Mouse (Mus musculus) forebrain, postnatal 0 days (tissue): ENCODE data around the gene Tmem248. TPM values are rescaled to one million over a fixed set of nuclear protein-coding genes. Genes with fewer than 3 reads are reported as not detected.
A peak's percentile ranks its signal among the peaks of the same experiment; 100 is the strongest.
"Not testable (repeated sequence)": the region's sequence is repeated elsewhere in the genome, so short reads cannot be mapped to it uniquely, and the experiment has no call there.

Source experiments
- ATAC-seq: fragments of 200-750 bp; cut with Nextera tagmentation; 2 replicates; pipeline ENCODE4 v1.8.0; 2017; ENCODE audit warnings: mild to moderate bottlenecking, moderate library complexity
- DNase-seq: peaks from one replicate; pipeline ENCODE4 v3.0.0-alpha.2; 2015
- H3K27ac ChIP-seq: fragments of 300-500 bp; sonication (generic); 2 replicates; pipeline ENCODE4 v1.5.1; 2014; ENCODE audit warnings: low read depth, mild to moderate bottlenecking, antibody characterized with exemption, low read length, moderate library complexity, mixed read lengths
- H3K27me3 ChIP-seq: fragments of 300-500 bp; sonication (generic); 2 replicates; pipeline ENCODE4 v1.6.1; 2014; ENCODE audit warnings: mild to moderate bottlenecking, low read length, mixed read lengths; ENCODE audit not compliant: insufficient read depth
- H3K36me3 ChIP-seq: fragments of 300-500 bp; sonication (generic); 2 replicates; pipeline ENCODE4 v1.6.1; 2014; ENCODE audit warnings: mild to moderate bottlenecking, moderate library complexity; ENCODE audit not compliant: insufficient read depth
- H3K4me1 ChIP-seq: fragments of 300-500 bp; sonication (generic); 2 replicates; pipeline ENCODE4 v1.6.1; 2014; ENCODE audit warnings: antibody characterized with exemption; ENCODE audit not compliant: insufficient read depth
- H3K4me2 ChIP-seq: fragments of 300-500 bp; sonication (generic); 2 replicates; pipeline ENCODE4 v1.6.1; 2014; ENCODE audit warnings: low read depth, mild to moderate bottlenecking, moderate library complexity
- H3K4me3 ChIP-seq: fragments of 300-500 bp; sonication (generic); 2 replicates; pipeline ENCODE4 v1.5.1; 2014; ENCODE audit warnings: low read depth, low read length, mixed read lengths
- H3K9ac ChIP-seq: fragments of 300-500 bp; sonication (generic); 2 replicates; pipeline ENCODE4 v1.6.1; 2014; ENCODE audit warnings: mild to moderate bottlenecking
- H3K9me3 ChIP-seq: fragments of 300-500 bp; sonication (generic); 2 replicates; pipeline ENCODE4 v1.6.1; 2016; ENCODE audit warnings: low read length
- CTCF ChIP-seq: sonication (generic); IDR thresholded peaks from 2 replicates; pipeline ENCODE4 v1.5.1; 2016; ENCODE audit warnings: antibody characterized with exemption, control low read depth, low read depth
- WGBS: fragments of 180-500 bp; shearing (Covaris S2); extraction: QIAGEN DNeasy Blood & Tissue Kit; methylation state at CpG from one replicate; pipeline ENCODE4 v1.1.7; 2014; 5-methylcytosine and 5-hydroxymethylcytosine counted together
- polyA plus RNA-seq: library from polyadenylated mRNA; unstranded; fragments of >200 nt; fragmentation: Nextera tagmentation; extraction: Ambion mirVana; gene quantifications from 2 replicates; pipeline ENCODE4 v1.2.1, GENCODE M21; 2015
- total RNA-seq: library from RNA; depleted of rRNA; stranded (reverse); fragments of >200 nt; gene quantifications from 2 replicates; pipeline ENCODE4 v1.2.3, GENCODE M21; 2014

Tmem248 gene
- total and polyA plus RNA-seq, 2 experiments from 2014 or later: 29.1 to 45.8 TPM

GRCm38 (mm10) chr5:130255799-130256525, 39.1 kb downstream of the Tmem248 start:
- not testable (repeated sequence) for H3K9me3 ChIP-seq, ATAC-seq, H3K27me3 ChIP-seq, DNase-seq, H3K27ac ChIP-seq, H3K9ac ChIP-seq
- TF ChIP-seq CTCF: peak; percentile 27; the same call in 1 of the 2 replicates
- peak overlapping the region; percentile 67 for H3K4me2 ChIP-seq
- 33% methylated on average over 20 of the region's 20 CpGs for WGBS
- H3K36me3 ChIP-seq: peaks cover 17% of the 10 kb centered on the region
- H3K4me3 ChIP-seq: peak overlapping the region; percentile 68
- peaks cover 13% of the 10 kb centered on the region; the same call in 1 of the 2 replicates for H3K4me1 ChIP-seq

DNA sequence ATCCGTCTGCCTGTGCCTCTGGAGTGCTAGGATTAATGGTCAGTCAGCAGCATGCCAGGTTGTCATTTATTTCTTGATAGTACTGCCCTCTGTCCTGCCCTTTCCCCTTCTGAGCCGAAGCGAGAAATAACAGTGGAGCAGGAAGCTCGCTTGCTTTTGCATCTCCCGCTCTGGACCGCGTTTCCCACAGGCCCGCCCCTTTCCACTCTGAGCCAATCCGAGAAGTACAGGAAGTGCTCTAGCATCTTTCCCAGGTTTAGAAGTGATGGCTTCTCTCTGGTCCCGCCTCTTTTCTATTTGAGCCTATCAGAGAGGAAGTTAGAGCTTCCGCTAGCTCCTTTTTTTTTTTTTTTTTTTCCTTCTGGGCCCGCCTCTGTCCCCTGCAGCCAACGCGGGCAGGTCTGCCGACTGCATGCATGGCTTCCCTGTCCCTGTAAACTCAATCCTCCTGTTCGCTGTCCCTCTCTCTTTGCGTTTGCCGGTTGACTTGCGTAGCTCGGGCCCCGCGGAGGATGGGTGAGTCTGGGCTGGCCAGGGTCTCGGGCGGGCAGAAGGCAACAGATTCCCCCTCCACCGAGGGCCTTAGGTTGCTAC, 39.9 kb downstream of the Tmem248 start:
- ATAC-seq (peak; percentile 96), DNase-seq (peak; percentile 95)
- no peak for TF ChIP-seq CTCF
- Histone ChIP-seq H3K9ac (peak overlapping the region; percentile 72), H3K27ac (peak overlapping the region; percentile 69; the same call in 1 of the 2 replicates), H3K9me3 (no peaks in the 10 kb centered on the region), H3K4me2 (peak overlapping the region; percentile 59), H3K4me1 (peaks cover 13% of the 10 kb centered on the region; the same call in 1 of the 2 replicates), H3K4me3 (peak overlapping the region; percentile 68), H3K27me3 (no peaks in the 10 kb centered on the region), H3K36me3 (peaks cover 12% of the 10 kb centered on the region)
- WGBS: under 1% methylated on average over 25 of the region's 25 CpGs

DNA sequence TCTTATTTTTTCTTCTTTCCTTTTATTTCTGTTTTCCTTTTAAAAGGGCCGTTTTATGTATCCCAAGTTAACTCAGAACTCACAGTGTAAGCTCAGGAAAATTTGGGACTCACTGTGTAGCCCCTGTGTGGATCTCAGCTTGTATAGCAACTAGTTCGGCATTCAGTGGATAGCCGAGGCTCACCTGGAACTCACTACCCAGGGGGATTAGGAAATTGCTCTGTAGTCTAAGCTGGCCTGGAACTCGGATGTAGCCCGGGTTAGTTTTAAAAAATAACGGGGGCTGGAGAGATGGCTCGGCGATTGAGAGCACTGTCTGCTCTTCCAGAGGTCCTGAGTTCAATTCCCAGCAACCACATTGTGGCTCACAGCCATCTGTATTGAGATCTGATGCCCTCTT, 40.4 kb downstream of the Tmem248 start:
- peak; percentile 2; the same call in 1 of the 2 replicates for ATAC-seq
- H3K27me3 ChIP-seq: no peaks in the 10 kb centered on the region
- H3K4me2 ChIP-seq: peak overlapping the region; percentile 59
- H3K9ac ChIP-seq: peak overlapping the region; percentile 72
- peaks cover 13% of the 10 kb centered on the region; the same call in 1 of the 2 replicates for H3K4me1 ChIP-seq
- H3K9me3 ChIP-seq: no peaks in the 10 kb centered on the region
- 11% methylated on average over 8 of the region's 8 CpGs for WGBS
- H3K4me3 ChIP-seq: peak overlapping the region; percentile 68
- peaks cover 10% of the 10 kb centered on the region; the same call in 1 of the 2 replicates for H3K36me3 ChIP-seq
- no peak for TF ChIP-seq CTCF
- DNase-seq: no peak
- H3K27ac ChIP-seq: peak overlapping the region; percentile 69; the same call in 1 of the 2 replicates

- Histone ChIP-seq H3K9me3 (no peaks in the 10 kb centered on the region), H3K36me3 (peaks cover 26% of the 10 kb centered on the region), H3K4me2 (no peak overlapping the region), H3K27me3 (no peaks in the 10 kb centered on the region), H3K4me3 (no peak overlapping the region), H3K27ac (no peak overlapping the region), H3K4me1 (no peaks in the 10 kb centered on the region), H3K9ac (no peak overlapping the region)
- TF ChIP-seq CTCF: peak; percentile 61
- no peak for ATAC-seq
- DNase-seq: peak; percentile 46
- WGBS: 67% methylated on average over 11 of the region's 11 CpGs
Observed at GRCm38 (mm10) chr5:130263454-130263853, 46.6 kb downstream of the Tmem248 start.

DNA sequence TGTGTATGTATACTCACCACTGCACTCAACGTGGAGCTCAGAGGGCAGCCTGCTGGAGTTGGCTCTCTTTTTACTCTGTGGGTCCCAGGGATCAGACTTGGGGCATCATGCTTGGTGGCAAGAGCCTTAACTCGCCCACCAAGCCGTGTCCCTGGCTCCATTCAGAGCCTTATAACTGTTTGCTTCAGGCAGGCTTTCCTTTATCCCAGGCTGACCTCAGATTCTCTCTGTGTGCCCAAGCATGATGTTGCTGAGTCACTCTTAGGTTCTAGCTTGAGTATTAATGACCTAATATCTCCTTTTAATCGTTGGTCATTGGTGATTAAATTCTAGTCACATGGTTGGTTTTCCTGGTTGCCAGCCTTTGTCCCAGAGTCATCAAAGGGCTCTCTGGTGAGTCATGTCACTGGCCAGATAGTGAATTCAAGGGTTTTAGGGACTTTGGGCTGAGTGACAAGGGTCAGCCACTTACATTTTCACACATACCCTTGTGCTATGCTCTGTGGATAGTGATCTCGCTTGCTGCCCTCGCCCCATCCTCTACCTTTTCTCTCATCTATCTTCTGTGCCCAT, 47.6 kb downstream of the Tmem248 start:
- ATAC-seq (no peak), DNase-seq (no peak)
- H3K4me1 ChIP-seq: no peaks in the 10 kb centered on the region
- H3K4me2 ChIP-seq: no peak overlapping the region
- H3K27me3 ChIP-seq: no peaks in the 10 kb centered on the region
- no peaks in the 10 kb centered on the region for H3K9me3 ChIP-seq
- no peak for TF ChIP-seq CTCF
- no peak overlapping the region for H3K4me3 ChIP-seq
- WGBS: 96% methylated on average over 6 of the region's 6 CpGs
- H3K36me3 ChIP-seq: peaks cover 34% of the 10 kb centered on the region
- H3K27ac ChIP-seq: no peak overlapping the region
- H3K9ac ChIP-seq: no peak overlapping the region

GRCm38 (mm10) chr5:130266651-130267050, 49.8 kb downstream of the Tmem248 start:
- WGBS: 82% methylated on average over 7 of the region's 7 CpGs
- no peak for ATAC-seq
- no peak overlapping the region for H3K9ac ChIP-seq
- peak; percentile 56 for DNase-seq
- H3K4me1 ChIP-seq: no peaks in the 10 kb centered on the region
- no peak overlapping the region for H3K4me3 ChIP-seq
- H3K4me2 ChIP-seq: no peak overlapping the region
- TF ChIP-seq CTCF: peak; percentile 71
- H3K27ac ChIP-seq: no peak overlapping the region
- peaks cover 40% of the 10 kb centered on the region for H3K36me3 ChIP-seq
- no peaks in the 10 kb centered on the region for H3K9me3 ChIP-seq
- H3K27me3 ChIP-seq: no peaks in the 10 kb centered on the region

GRCm38 (mm10) chr5:130267316-130267715, 50.4 kb downstream of the Tmem248 start:
- no peak for DNase-seq
- Histone ChIP-seq H3K36me3 (peaks cover 40% of the 10 kb centered on the region), H3K9me3 (no peaks in the 10 kb centered on the region)

More at GRCm38 (mm10) chr5:130267316-130267715, 50.4 kb downstream of the Tmem248 start:
- ATAC-seq: no peak
- Histone ChIP-seq H3K4me3 (no peak overlapping the region), H3K27me3 (no peaks in the 10 kb centered on the region), H3K4me2 (no peak overlapping the region), H3K9ac (no peak overlapping the region), H3K27ac (no peak overlapping the region), H3K4me1 (no peaks in the 10 kb centered on the region)
- WGBS: 90% methylated on average over 1 of the region's 1 CpGs
- peak; percentile 64 for TF ChIP-seq CTCF
